Mouse (Mus musculus): ENCODE results near the gene Zcchc13.
"Not testable (repeated sequence)": the region's sequence is repeated elsewhere in the genome, so short reads cannot be mapped to it uniquely, and the experiment has no call there.

The Zcchc13 gene

DNA sequence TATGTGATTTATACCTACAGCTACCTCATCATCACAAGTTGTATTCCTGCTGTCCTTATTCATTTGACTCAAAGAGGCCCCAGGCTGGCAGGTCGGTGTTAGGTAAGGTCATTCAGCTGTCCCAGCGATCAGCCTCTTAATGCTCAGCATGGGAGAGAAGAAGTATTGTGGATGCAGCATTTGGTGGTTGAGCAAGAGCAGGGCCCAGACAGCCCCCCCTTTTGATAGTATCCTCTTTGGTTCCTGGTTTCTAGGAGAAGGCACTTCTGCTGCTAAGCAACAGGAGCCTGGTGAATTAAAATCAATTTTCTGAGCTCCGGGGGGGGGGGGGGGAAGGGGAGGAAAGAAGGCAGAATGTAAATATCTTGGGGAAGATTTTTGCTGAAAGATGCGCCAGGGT, 28.6 kb downstream of the Zcchc13 start:
- TF ChIP-seq POU5F1 (IDR thresholded peaks at IDR 0.05; ENCODE audit: borderline replicate concordance, low read length): no peak
- Histone ChIP-seq H3K4me1 (replicated peaks; ENCODE audit: low read depth, low read length) (no peaks in the 10 kb centered on the region), H3K27me3 (ENCODE audit: insufficient read depth, low read length) (no peaks in the 10 kb centered on the region), H3K36me3 (ENCODE audit: insufficient read depth, low read length) (no peaks in the 10 kb centered on the region), H3K9me3 (ENCODE audit: low read length) (peaks cover 7% of the 10 kb centered on the region; the same call in 1 of the 2 replicates), H3K4me3 (replicated peaks; ENCODE audit: low read length) (no peak overlapping the region)

DNA sequence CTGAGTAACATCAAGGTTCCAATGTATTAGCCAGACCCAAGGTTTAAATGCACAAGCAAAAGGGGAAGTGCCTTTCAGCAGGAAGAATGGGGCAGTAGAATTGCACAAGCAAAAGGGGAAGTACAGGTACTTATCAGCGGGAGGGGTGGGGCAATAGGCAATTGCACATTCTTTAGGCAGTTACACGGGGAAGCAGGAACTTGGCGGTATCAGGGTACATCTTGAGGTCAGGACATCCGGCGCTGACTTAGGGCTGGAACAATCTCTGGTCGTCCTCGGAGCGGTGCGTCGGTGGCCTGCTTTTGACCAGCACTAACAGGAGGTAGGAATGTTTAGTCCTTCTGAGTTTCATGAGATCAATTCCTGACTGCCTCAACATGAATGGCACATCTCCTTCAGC, 34.1 kb downstream of the Zcchc13 start:
- not testable (repeated sequence) for H3K9me3 ChIP-seq (ENCODE audit: low read length); H3K4me1 ChIP-seq (replicated peaks; ENCODE audit: low read depth, low read length); H3K4me3 ChIP-seq (replicated peaks; ENCODE audit: low read length); H3K27me3 ChIP-seq (ENCODE audit: insufficient read depth, low read length); H3K36me3 ChIP-seq (ENCODE audit: insufficient read depth, low read length)

DNA sequence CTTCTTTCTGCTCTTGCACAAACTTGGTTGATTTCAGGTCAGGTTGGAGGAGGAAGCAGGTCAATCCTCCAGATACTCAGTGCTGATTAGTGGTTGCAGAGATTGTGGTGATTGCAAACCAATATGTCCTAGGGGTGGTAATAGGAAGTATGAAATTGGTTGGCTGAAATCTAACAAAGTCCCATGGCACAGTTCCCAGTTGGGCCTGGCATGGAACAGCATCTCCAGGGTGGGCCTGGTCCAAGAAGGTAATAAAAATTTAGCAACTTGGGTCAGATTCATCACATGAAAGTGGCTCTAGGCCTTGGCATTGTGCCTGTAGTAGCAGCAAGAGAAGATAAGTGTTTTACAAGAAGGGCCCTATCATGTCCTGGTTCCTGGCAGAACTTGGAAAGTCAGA, 39.9 kb downstream of the Zcchc13 start:
- H3K27me3 ChIP-seq (ENCODE audit: insufficient read depth, low read length): 0 out of 2 replicates have a peak, but pooled peaks cover 5% of the 10 kb centered on the region
- H3K9me3 ChIP-seq (ENCODE audit: low read length): no peaks in the 10 kb centered on the region
- TF ChIP-seq POU5F1 (IDR thresholded peaks at IDR 0.05; ENCODE audit: borderline replicate concordance, low read length): no peak
- TF ChIP-seq NANOG (IDR thresholded peaks at IDR 0.05; ENCODE audit: borderline replicate concordance, low read length): no peak
- no peak for TF ChIP-seq CTCF (conservative IDR thresholded peaks at IDR 0.05; ENCODE audit: low read length)
- H3K36me3 ChIP-seq (ENCODE audit: insufficient read depth, low read length): no peaks in the 10 kb centered on the region
- no peak overlapping the region for H3K4me3 ChIP-seq (replicated peaks; ENCODE audit: low read length)
- no peaks in the 10 kb centered on the region for H3K4me1 ChIP-seq (replicated peaks; ENCODE audit: low read depth, low read length)

DNA sequence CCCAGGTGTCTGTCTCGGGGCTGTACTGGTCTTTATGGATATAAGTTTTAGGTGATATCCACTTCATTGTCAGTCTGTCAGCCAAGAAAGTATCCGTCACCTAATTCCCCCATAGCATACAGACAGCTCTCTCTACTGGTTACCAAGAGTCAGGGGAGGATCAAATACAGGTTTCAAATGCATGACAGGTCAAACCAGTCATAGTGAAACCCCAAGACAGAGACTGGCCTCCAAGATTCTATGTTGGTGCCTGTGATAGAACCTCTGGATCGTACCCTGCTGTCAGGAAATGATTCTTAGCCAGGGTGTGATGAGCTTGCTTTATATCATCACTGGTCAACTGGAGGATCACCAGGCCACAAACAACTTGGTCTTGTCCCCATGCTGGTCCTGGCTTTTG, 43.4 kb downstream of the Zcchc13 start:
- no peak overlapping the region for H3K4me3 ChIP-seq (replicated peaks; ENCODE audit: low read length)
- H3K4me1 ChIP-seq (replicated peaks; ENCODE audit: low read depth, low read length): no peaks in the 10 kb centered on the region
- H3K9me3 ChIP-seq (ENCODE audit: low read length): no peaks in the 10 kb centered on the region
- no peak for TF ChIP-seq CTCF (conservative IDR thresholded peaks at IDR 0.05; ENCODE audit: low read length)
- no peak for TF ChIP-seq POU5F1 (IDR thresholded peaks at IDR 0.05; ENCODE audit: borderline replicate concordance, low read length)
- TF ChIP-seq NANOG (IDR thresholded peaks at IDR 0.05; ENCODE audit: borderline replicate concordance, low read length): no peak
- H3K27me3 ChIP-seq (ENCODE audit: insufficient read depth, low read length): peaks cover 5% of the 10 kb centered on the region; the same call in 1 of the 2 replicates
- no peaks in the 10 kb centered on the region for H3K36me3 ChIP-seq (ENCODE audit: insufficient read depth, low read length)

DNA sequence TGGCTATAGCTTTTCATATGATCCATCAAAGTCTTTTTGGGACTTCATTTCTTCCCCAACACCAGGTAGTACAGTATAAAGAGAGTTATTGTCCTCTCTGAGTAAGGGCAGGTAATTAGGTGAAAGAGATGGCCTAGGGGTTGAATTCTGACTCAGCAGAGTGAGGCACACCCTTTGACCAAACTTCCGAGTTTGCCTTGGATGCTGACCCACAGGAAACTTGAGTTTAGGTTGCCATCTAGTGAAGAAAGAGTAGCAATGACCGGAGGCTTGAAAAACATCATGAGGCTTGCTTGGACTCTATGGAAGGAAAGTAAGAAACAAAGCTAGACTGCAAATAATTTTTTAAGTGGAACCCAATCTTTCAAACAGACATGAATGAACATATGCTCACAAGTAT, 44.3 kb downstream of the Zcchc13 start:
- H3K27me3 ChIP-seq (ENCODE audit: insufficient read depth, low read length): peaks cover 5% of the 10 kb centered on the region; the same call in 1 of the 2 replicates
- no peaks in the 10 kb centered on the region for H3K9me3 ChIP-seq (ENCODE audit: low read length)
- H3K4me1 ChIP-seq (replicated peaks; ENCODE audit: low read depth, low read length): no peaks in the 10 kb centered on the region
- TF ChIP-seq NANOG (IDR thresholded peaks at IDR 0.05; ENCODE audit: borderline replicate concordance, low read length) (no peak), POU5F1 (IDR thresholded peaks at IDR 0.05; ENCODE audit: borderline replicate concordance, low read length) (no peak), CTCF (conservative IDR thresholded peaks at IDR 0.05; ENCODE audit: low read length) (no peak; the same call in 1 of the 2 replicates)
- H3K4me3 ChIP-seq (replicated peaks; ENCODE audit: low read length): no peak overlapping the region
- H3K36me3 ChIP-seq (ENCODE audit: insufficient read depth, low read length): no peaks in the 10 kb centered on the region
